In the genomic region with DNA sequence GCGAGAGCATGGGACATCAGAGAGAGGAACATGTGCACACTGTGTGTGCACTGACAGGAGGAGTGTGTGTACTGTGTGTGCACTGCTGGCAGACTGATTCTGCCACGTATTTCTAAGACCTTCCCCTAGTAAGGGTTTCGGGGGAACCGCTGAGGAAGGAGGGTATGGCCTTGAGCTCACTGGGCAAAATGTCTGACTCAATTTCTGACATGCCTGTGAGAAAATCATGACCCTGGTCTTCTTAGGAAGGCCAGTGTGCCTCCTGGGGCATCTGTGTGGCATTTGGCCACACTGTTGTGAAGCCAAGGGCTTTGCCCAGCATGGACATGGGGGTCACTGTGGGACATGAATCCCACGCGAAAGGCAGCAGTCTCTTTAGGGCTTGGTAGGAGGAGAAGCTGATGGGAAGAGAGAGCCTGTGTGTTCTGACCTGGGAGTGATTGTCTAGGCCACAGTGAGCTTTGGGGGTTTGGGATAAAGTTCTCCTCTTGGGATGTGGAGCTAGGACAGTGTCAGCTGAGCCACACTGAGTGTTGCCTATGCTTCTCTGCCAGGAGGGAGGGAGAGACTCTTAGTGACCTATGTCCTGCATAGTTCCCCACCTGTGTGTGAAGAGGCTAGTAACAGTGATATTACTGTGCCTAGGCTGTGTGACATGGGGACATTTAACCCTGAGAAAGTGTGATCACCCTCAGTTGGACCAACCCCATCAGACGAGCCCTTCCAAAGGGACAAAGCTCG, we compare ENCODE assay signal across 18 mouse cellular contexts. TPM values are rescaled to one million over a fixed set of nuclear protein-coding genes. Genes with fewer than 3 reads are reported as not detected.
DNase-seq lines count a peak whose midpoint lies in the region; ATAC-seq and TF ChIP-seq lines count a peak whose summit lies in the region.
"Had no signal": no experiment of that assay in that cellular context is flagged by ENCODE, and none has a peak within 500 bp of the region (broad histone marks: within the 10 kb centered on the region; RNA-seq: fewer than 3 reads in every experiment).

No protein-coding gene starts in this region.

- no peak for DNase-seq in heart, adult 9 months (ENCODE audit: low spot score in 2 of 2)
- no peak for DNase-seq in left cerebral cortex, adult 2 months (ENCODE audit: extremely low spot score in 1 of 2, low spot score in 2 of 2)
- no peak for DNase-seq in left cerebral cortex, adult 9 months (ENCODE audit: low spot score in 2 of 2)
- DNase-seq in adrenal gland, postnatal 36 days = peak; percentile 35 to 46
- no peak for DNase-seq in ovary, postnatal 10 days (ENCODE audit: low spot score)
- no peak for DNase-seq in kidney, postnatal 4 days
- DNase-seq: embryo, embryonic 11 days; thymus, postnatal 36 days had no signal

- H3K4me1 ChIP-seq in heart, embryonic 12.5 days (replicated peaks) = peaks cover 17% of the 10 kb centered on the region
- peaks cover 22% of the 10 kb centered on the region for H3K4me1 ChIP-seq in midbrain, embryonic 16.5 days (ENCODE audit: control insufficient read depth, insufficient read depth, low read length)
- H3K4me1 ChIP-seq: embryonic facial prominence, embryonic 15.5 days had no signal

- no peak overlapping the region for H3K9ac ChIP-seq in heart, embryonic 12.5 days
- H3K9ac ChIP-seq in midbrain, embryonic 16.5 days (ENCODE audit: low read depth, low read length) = no peak overlapping the region
- H3K9ac ChIP-seq: embryonic facial prominence, embryonic 15.5 days; forebrain, embryonic 12.5 days; liver, embryonic 14.5 days had no signal

- peaks cover 41% of the 10 kb centered on the region for H3K27me3 ChIP-seq in heart, embryonic 12.5 days (replicated peaks)
- no peaks in the 10 kb centered on the region for H3K27me3 ChIP-seq in midbrain, embryonic 16.5 days (ENCODE audit: control insufficient read depth, insufficient read depth, low read depth, low read length)
- H3K27me3 ChIP-seq: embryonic facial prominence, embryonic 15.5 days; forebrain, embryonic 12.5 days; limb, embryonic 13.5 days had no signal

- peak; percentile 5; the same call in 1 of the 2 replicates for ATAC-seq in heart, embryonic 12.5 days (ENCODE audit: insufficient number of reproducible peaks, low FRiP score)
- ATAC-seq in midbrain, embryonic 16.5 days = no peak
- ATAC-seq: intestine, postnatal 0 days had no signal

- H3K4me2 ChIP-seq in heart, embryonic 12.5 days = no peak overlapping the region
- no peak overlapping the region for H3K4me2 ChIP-seq in midbrain, embryonic 16.5 days (ENCODE audit: low read length)
- H3K4me2 ChIP-seq: embryonic facial prominence, embryonic 15.5 days; forebrain, embryonic 12.5 days; limb, embryonic 13.5 days had no signal

- no peaks in the 10 kb centered on the region for H3K9me3 ChIP-seq in heart, embryonic 12.5 days (replicated peaks)
- no peaks in the 10 kb centered on the region for H3K9me3 ChIP-seq in midbrain, embryonic 16.5 days (replicated peaks; ENCODE audit: control insufficient read depth, low read length, poor library complexity, severe bottlenecking)
- H3K9me3 ChIP-seq: embryonic facial prominence, embryonic 15.5 days; forebrain, embryonic 12.5 days; limb, embryonic 13.5 days had no signal

- no peak overlapping the region for H3K4me3 ChIP-seq in heart, embryonic 12.5 days
- no peak overlapping the region for H3K4me3 ChIP-seq in left cerebral cortex, adult 2 months
- no peak overlapping the region for H3K4me3 ChIP-seq in midbrain, embryonic 16.5 days (ENCODE audit: low read depth, low read length)
- H3K4me3 ChIP-seq: embryonic facial prominence, embryonic 15.5 days; forebrain, embryonic 12.5 days; limb, embryonic 13.5 days had no signal

- H3K27ac ChIP-seq in heart, embryonic 12.5 days (ENCODE audit: poor library complexity, severe bottlenecking) = no peak overlapping the region
- H3K27ac ChIP-seq in left cerebral cortex, adult 2 months = peak overlapping the region; percentile 81
- peak overlapping the region; percentile 76 for H3K27ac ChIP-seq in midbrain, embryonic 16.5 days (ENCODE audit: low read length)
- H3K27ac ChIP-seq: embryonic facial prominence, embryonic 15.5 days; kidney, postnatal 0 days; limb, embryonic 13.5 days; liver, embryonic 14.5 days had no signal

- WGBS in heart, embryonic 12.5 days = 68% methylated on average over 8 of the region's 8 CpGs
- 82% methylated on average over 8 of the region's 8 CpGs for WGBS in midbrain, embryonic 16.5 days

- intact Hi-C loops in left cerebral cortex, adult 2 months (cut with DNase I) = loop anchor here (5.0 kb wide), 1 partner anchor 37 kb away; no protein-coding TSS in a partner anchor

- TF ChIP-seq CTCF in left cerebral cortex, adult 2 months (IDR thresholded peaks at IDR 0.05) = no peak

- H3K36me3 ChIP-seq in heart, embryonic 12.5 days = no peaks in the 10 kb centered on the region
- H3K36me3 ChIP-seq in midbrain, embryonic 16.5 days (ENCODE audit: control insufficient read depth, insufficient read depth, low read length) = no peaks in the 10 kb centered on the region; the same call in 1 of the 2 replicates
- H3K36me3 ChIP-seq: embryonic facial prominence, embryonic 15.5 days; forebrain, embryonic 12.5 days; G1E; limb, embryonic 13.5 days had no signal

RNA-seq across cellular contexts. Expression of gene Phactr3, which starts 36.6 kb away (rescaled TPM):
- polyA plus RNA-seq in heart, embryonic 12.5 days (2016; fragmentation: Nextera tagmentation; extraction: Ambion mirVana) = 10.1 TPM in 2 replicates
- total RNA-seq in left cerebral cortex, adult 2 months (2021) = 100 to 1,000 TPM; 143 to 156 TPM
- 1 to 10 TPM in 1 of 2 experiments, under 1 TPM in 1; 0.30 to 2.2 TPM for total RNA-seq in adrenal gland, postnatal 36 days (2021)
- polyA plus RNA-seq in midbrain, embryonic 16.5 days (2015; fragmentation: Nextera tagmentation; extraction: Ambion mirVana) = 83.1 and 86.1 TPM in 2 replicates
- total RNA-seq: granulocyte monocyte progenitor cell, adult 5-6 weeks had no signal
- polyA plus RNA-seq: G1E had no signal

Comparison
In these comparisons a context has a peak if more than half of its experiments do, and no peak if none do; other contexts are left out.
1. DNase-seq: peak in adrenal gland, postnatal 36 days (2 of 2); none in heart, adult 9 months (0 of 2), left cerebral cortex, adult 2 months (0 of 2), left cerebral cortex, adult 9 months (0 of 2), ovary, postnatal 10 days (single experiment) and kidney, postnatal 4 days (0 of 2).
2. RNA of gene Phactr3, which starts 36.6 kb away (total RNA-seq): 143 to 156 TPM in left cerebral cortex, adult 2 months; 0.30 to 2.2 TPM in adrenal gland, postnatal 36 days; every median in the first group is over 10 times any median in the second.